Mouse (Mus musculus) spleen, embryonic (tissue): ENCODE measurements around the gene Shmt1.

ENCODE experiments used
- CTCF ChIA-PET: fragments of 350-600 bp; sonication (Branson Sonifier 250); formaldehyde crosslinking; loops from one replicate; lab custom pipeline; 2022; lab: Charles Lee

Gene Shmt1

DNA sequence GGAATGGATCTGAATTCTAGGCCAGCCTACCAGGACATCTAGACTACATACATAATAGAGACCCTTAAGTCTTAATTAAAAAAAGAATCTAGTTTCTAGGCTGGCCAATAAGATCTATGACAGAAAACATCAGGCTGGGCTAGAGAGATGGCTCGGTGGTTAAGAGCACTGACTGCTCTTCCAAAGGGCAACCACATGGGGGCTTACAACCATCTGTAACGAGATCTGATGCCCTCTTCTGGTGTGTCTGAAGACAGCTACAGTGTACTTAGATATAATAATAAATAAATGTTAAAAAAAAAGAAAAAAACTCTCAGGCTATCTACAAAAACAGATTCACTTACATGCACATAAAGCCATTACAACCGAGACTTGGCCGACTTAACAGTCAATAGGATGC is 11.5 kb downstream of the Shmt1 start:
- CTCF ChIA-PET, result interaction anchor here (0.7 kb wide), 1 partner anchor 10 kb away, joined by 5 read pairs; no protein-coding TSS in a partner anchor

DNA sequence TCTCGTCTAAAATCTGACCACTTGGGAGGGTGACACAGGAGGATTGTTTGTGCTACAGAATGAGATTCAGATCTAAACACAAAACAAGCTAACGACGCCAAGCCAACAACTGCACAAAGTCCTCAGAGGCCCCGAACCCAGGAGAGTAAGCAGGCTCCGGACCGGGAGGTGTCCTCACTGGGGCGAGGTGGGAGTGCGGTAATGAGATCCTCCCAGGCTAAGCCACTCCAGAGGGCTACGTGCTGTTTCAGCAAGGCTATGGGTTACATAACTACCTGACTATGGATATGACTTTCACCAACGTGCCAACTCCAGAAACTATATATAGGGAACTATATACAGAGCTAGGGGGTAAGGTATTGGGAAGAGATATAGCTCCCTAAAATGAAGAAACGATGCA is 15.2 kb downstream of the Shmt1 start:
- CTCF ChIA-PET, result no interaction called here

DNA sequence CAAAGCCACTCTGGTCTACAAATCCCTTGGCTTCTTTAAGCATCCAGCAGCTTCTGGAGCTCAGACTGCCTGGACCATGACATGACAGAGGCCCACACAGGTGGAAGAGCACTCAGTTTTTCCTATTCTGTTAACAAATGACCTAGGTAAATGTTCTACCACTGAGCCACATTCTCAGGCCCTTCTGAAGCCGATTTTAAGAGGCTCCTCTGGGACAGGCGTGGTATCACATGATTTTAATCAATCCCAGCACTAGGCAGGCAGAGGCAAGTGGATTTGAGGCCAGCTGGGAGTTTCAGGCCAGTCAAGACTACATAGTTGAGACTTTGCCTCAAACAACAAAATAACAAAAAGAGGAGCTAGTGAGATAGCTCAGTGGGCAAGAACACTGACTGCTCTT is 21.0 kb downstream of the Shmt1 start:
- CTCF ChIA-PET, result interaction anchor here (0.6 kb wide), 1 partner anchor 21 kb away, joined by 3 read pairs; the partner anchor contains the start of gene Shmt1

DNA sequence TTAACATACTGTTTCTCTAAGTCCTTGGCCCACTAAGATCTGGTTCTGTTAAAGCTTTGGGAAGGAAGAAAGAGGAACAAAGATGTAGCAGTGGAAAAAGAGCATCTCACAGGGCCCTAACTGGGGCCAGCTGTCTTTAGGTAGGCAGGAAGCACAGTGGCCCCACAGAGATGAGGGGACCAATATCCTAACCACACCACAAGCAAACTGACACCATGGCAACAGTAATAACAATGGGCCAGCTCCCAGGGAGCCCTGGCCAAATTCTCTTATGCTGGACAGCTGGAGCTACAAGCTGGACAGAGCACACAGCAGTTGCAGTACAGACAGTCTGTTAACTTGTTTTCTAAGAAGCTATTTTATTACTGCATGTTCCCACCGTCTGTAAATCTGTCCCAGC is 23.9 kb downstream of the Shmt1 start:
- CTCF ChIA-PET, result no interaction called here

DNA sequence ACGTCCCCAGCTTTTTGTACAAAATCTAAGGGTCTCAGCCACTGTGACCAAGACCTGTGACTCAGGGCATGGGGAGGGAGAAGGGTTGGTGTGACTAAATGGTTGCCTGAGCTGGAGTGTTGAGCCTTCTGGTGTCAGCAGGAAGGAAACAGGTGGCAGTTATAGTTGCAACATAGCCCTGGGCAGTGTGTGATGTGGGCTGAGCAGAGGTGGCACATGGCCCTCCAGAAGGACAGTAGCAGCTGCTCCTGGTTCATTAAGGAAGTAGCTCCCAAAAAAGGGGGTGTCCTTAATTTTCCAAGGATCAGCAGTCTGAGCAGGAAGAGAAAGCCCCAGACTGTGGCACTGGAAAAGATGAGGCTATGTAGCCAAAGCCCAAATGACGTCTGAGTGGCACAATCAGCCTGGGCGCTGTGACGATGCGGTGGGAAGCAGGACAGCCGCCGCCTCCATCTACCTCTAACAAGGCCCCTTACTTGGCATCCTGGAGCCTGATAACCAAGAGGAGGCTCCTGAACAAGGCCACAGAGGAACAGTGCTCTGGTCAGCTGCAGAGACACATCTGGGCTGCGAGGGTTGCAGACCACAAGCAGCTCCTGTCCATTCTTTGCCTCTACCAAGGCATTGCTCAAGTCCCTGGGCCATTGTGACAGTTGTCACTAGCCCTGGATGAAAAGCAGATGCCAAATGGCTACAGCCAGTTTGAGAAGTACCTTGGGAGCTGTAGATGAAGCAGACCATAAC is 27.2 kb downstream of the Shmt1 start:
- CTCF ChIA-PET, result no interaction called here

DNA sequence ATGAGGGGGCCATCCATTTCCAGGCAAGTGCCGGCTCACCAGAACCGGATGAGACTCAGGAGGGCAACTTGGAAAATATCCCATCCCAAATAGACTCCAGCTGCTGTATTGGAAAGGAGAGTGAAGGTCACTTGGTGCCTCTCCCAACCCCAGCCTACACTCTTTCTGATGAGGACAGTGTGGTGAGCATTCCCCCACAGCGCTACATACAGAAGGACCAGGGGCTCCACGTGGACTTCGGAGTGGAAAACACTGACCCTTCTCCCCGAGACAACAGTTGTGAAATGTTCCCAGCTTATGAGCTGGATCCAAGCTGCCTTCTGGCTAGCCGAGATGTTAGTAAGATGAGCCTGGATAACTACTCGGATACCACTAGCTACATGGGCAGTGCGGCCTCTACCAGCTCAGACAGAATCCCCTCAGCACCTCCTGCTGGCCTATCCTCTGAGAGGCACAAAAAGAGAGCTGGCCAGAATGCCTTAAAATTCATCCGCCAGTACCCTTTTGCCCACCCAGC is 31.8 kb downstream of the Shmt1 start:
- CTCF ChIA-PET, result no interaction called here

DNA sequence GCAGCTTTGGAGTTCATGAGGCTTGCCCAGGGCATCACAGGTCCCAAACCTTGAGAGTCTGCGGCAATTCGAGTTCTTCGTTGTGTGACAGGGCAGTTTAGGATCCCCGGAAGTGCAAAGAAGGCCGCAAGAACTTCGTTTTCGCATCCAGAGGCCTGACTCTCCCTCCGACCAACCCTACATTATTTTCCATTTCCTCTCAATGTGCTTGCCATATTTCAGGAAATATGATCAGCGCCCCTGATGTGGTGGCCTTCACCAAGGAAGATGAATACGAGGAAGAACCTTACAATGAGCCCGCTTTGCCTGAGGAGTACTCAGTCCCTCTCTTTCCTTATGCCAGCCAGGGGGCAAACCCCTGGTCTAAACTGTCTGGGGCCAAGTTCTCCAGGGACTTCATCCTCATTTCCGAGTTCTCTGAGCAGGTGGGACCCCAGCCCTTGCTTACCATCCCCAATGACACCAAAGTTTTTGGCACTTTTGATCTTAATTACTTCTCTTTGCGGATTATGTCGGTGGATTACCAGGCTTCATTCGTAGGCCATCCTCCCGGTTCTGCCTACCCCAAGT is 33.6 kb downstream of the Shmt1 start:
- CTCF ChIA-PET, result interaction anchor here (0.6 to 1.0 kb wide), 2 partner anchors 50 to 1503 kb away, joined by 3 to 6 read pairs; no protein-coding TSS in a partner anchor

DNA sequence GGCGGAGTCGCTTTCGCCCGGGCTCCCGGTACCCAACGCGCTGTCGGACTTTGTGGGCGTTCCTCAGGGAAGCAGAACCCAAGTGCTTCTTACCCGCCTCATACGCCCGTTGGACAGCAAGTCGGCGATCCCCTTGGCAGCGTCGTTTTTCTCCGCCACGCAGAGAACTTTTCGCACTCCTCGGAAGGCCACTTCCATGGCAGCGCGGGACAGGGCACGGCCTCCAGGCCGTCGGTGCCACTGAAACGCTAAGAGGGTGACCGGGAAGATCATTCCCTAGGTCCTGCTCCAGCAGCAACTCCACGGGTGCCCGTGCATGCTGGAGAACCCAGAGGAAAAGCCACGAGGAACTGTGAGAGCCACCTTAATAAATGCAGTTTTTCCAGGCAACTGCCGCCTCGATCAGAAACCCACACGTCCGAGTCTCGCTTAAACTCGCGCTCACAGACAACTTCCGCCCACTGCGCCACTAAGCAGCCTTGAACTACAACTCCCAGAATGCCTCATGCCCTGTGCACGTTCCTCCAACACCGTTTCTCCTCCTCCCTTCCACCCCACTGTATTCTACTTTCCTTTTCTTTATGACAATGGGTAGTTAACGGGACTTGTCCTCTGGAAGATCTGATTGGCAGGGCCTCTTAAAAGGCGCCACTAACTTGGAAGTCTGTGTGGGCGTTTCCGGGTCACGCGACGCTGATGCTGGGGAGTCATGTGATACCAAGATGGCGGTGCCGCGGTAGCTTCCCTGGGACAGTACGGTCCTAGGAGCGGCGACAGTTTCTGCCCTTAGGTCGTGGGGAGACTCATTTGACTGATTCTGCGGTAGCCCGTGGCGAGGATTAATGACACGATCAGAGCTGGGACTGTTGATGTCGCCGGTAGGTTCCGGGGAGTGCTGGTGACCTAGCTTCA is 34.4 kb downstream of the Shmt1 start, which contains the start of the genes Top3a and Smcr8:
TSS of gene Top3a (minus strand) at position 537 of the 912 bp plus-strand sequence.
TSS of gene Smcr8 (plus strand) at position 696 of the 912 bp plus-strand sequence.
- CTCF ChIA-PET, result interaction anchor here (0.6 to 1.0 kb wide), 2 partner anchors 50 to 1503 kb away, joined by 3 to 6 read pairs; no protein-coding TSS in a partner anchor

DNA sequence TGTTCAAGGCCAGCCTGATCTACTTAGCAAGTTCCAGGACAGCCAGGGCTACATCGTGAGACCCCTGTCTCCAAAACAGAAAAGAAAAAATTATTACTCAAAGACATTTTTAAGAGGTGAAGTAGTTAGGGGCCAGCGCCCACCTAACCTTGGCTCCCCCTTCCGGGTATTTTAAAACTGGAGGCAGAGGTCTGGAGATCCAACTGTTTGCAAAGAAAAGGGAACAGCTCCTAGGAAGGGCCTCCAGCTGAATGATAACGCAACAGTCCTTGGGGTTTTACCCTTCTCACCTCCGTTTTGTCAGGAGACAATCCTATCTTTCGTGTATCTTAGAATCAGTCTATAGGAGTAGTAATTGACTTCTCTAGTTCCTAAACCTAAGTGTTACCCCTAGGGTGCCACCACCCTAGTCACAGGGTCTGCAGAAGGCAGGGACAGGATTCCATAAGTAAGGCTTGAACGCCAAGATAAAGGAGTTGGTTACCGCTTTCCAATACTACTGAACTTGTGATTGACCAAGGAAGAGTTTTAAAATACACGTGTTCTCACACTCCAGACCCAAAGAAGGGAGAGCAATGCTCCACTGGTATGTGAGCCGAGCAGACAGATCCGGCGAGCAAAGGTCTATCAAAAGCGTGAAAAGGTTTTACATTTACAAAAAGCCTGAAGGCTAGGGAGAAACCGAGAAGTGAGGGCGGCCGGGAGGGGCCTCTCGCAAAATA is 35.2 kb downstream of the Shmt1 start:
- CTCF ChIA-PET, result no interaction called here

DNA sequence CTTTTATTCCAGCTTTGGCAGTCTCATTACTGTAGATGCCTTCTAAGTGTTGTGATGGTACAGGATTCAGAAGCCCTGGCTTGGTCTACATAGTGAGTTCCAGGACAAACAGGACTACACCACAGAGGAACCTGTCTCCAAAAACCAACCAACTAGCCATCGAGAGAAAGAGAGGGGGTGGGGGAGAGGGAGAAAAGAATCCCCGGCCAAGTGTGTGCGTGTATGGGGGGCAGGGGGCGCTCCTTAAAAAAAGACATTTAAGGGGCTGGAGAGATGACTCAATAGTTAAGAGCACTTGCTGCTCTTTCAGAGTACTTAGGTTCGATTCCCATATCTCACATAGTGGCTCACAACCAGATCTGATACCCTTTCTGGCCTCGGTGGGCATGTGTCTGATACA is 35.9 kb downstream of the Shmt1 start:
- CTCF ChIA-PET, result no interaction called here

DNA sequence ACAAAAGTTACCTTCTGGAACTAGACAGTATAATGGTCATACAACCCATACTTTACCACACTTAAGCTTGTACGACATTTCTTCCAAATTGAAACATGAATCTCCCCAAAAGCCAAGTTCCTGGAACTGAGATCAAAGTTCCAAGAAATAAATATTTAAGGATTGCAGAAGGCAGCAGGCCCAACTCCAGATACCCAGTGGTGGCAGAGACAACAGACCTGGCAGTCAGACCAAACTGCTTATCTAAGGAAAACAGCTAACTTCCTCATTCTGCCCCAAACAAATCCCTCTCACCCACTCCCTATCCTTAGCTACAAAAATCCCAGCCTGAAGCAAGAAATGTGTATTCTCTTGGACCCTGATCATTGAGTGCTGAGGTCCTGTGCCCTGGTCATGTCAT is 36.7 kb downstream of the Shmt1 start:
- CTCF ChIA-PET, result interaction anchor here (0.7 kb wide), 1 partner anchor 72 kb away, joined by 3 read pairs; no protein-coding TSS in a partner anchor

DNA sequence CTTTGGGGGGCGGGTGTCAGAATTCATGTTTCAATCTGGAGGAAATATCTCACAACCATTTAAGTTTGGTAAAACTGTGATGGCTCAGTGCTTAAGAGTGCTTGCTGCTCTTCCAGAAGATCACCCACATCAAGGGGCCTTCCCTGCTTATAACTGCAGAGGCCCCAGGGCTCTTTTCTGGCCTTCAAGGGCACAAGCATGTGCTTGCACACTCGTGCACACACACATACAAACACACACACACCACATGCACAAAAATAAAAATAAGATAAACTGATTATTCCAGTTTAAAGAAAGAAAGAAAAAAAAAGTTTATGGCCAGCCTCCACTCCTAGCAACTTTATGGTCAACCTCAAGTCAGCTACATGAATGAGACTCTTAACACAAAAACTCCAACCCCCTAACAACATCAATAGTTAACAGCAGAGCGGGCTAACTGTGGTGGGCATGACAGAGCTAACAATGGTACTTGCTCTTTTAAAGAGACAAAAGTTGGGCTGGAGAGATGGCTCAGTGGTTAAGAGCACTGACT is 37.3 kb downstream of the Shmt1 start:
- CTCF ChIA-PET, result no interaction called here

DNA sequence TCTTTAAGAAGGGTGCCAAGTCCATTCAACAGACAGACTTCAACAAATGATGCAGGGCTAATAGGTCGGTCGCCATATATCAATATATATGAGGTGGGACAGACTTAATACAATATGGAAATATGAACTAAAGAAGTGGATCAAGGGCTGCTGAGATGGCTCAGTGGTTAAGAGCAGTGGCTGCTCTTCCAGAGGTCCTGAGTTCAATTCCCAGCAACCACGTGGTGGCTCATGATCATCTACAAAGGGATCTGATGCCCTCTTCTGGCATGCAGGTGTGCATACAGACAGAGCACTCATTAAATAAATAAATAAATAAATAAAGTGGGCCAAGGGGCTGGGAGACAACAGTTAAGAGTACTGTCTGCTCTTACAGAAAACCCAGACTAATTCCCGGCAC is 39.4 kb downstream of the Shmt1 start:
- CTCF ChIA-PET, result no interaction called here

DNA sequence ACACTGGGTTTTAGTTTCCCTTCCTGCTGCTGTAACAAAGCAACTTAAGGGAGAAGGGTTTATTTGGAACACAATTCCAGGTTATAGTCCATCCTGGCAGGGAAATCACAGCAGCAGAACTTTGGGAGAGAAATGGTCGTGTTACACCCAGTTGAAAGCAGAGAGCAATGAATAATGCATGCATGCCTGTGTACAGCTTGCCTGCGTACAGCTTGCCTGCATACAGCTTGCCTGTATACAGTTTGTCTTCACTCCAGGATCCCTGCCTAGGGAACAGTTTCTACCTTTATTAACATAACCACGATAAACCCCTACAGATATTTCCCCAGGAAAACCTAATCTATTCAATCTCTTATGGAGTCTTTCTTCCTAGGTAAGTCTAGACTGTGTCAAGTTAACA is 40.7 kb downstream of the Shmt1 start:
- CTCF ChIA-PET, result no interaction called here

DNA sequence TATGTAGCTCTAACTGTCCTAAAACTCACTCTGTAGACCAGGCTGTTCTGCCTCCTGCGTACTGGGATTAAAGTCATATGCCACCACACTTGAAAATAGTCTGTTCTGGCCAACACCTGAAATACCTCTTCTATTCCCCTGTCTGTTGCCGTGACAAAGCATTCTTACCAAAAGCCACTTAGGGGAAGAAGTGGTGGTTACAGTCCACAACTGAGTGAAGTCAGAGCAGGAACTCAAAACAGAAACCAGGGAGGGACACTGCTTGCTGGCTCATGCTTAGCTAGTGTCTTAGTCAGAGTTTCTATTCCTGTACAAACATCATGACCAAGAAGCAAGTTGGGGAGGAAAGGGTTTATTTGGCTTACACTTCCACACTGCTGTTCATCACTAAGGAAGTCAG is 42.2 kb downstream of the Shmt1 start:
- CTCF ChIA-PET, result no interaction called here

DNA sequence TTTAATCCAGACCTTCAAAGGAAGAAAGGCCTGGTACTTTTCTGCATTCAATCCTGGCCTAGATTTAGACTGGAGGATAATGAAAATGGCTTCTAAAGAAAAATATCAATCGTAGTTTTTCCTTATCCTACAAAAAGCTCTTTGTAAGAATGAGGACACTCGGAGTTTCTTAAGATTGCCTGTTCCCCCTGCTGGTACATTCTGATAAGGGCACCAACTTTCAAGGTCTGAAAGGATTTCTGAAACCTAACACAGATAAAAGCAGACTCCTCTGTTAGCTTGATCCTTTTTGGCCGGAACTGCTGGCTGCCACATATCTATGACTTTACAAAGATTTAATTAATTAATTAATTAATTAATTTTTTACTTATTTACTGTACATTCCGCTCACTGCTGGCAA is 44.5 kb downstream of the Shmt1 start:
- CTCF ChIA-PET, result no interaction called here

DNA sequence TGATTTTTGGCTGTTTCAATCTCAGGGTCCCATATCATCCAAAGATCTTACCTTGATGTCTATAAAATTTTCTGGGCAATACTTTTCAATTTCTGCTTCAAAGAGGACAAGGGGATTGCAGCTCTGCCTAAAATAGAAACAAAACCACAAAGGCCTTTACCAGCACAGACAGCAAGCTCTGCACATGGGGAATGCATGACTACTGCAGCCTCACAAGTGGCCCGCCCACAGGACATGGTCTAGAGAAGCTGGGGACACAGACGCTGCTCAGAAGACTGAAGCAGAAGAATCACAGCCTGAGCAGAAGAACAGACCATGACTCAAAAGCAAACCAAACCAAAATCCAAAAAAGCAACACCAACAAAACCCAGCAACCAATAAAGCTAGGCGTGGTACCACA is 49.8 kb downstream of the Shmt1 start:
- CTCF ChIA-PET, result no interaction called here

DNA sequence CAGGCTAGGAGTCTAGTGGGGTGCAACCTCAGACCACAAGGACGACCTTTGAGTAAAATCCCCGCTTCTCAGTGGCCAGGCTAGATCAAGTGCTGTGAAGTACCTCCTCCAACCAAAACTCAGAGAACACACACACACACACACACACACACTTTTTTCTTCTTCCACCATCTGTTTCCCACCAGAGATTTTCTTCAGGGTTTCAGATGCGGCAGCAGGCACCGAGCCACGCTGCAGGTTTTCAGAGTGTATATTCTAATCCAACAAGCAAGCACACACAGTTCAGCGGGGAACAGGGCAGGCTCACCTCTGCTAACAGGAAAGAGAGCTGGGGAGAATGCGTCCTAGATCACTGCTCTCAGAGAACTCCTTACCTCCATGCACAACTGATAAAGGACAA is 55.9 kb downstream of the Shmt1 start:
- CTCF ChIA-PET, result no interaction called here

DNA sequence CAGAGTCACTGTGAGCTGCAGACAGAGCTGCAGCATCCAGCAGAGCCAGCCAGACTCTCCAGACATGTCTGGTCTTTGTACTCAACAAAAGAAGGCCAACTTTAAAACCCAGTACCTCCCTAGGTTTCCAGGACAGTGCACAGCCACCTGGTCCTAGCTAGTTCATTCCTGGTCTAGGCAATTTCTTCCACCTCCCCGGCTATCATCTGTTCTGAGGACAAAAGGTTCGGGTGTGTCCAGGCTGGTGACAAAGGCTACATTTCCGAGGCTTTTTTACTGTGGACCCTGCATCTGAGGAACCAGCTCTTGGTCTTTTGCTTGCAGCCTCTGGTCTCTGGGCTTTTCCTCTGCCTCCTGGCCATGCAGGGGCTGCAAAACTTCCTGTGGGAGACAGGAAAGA is 71.2 kb downstream of the Shmt1 start:
- CTCF ChIA-PET, result interaction anchor here (1.0 kb wide), 1 partner anchor 13 kb away, joined by 3 read pairs; no protein-coding TSS in a partner anchor
